Mouse (Mus musculus) adrenal gland, adult 8-10 months (tissue): ENCODE results near the gene Rundc3a. TPM values are rescaled to one million over a fixed set of nuclear protein-coding genes. Genes with fewer than 3 reads are reported as not detected.
"Not testable (repeated sequence)": the region's sequence is repeated elsewhere in the genome, so short reads cannot be mapped to it uniquely, and the experiment has no call there.

Experiments
- DNase-seq: peaks from one replicate; pipeline ENCODE4 v3.0.0; 2022
- total RNA-seq, 4 experiments: library from RNA; stranded (reverse); gene quantifications; 2 replicates each; pipeline ENCODE4 v1.2.4; 2022

Rundc3a gene
- total RNA-seq, 4 experiments from 2014 or later, result 53.9 to 83.9 (median 77.5) TPM

- DNase-seq, result no peak
These were observed 24.9 kb upstream of the Rundc3a start for GRCm38 (mm10) chr11:102368347-102368746.

- DNase-seq, result no peak
These were observed 23.9 kb upstream of the Rundc3a start for GRCm38 (mm10) chr11:102369263-102369662.

- no peak for DNase-seq
These were observed 22.9 kb upstream of the Rundc3a start for GRCm38 (mm10) chr11:102370285-102370684.

- no peak for DNase-seq
These were observed 21.1 kb upstream of the Rundc3a start for GRCm38 (mm10) chr11:102371926-102372685.

GRCm38 (mm10) chr11:102372936-102373335 lies 20.3 kb upstream of the Rundc3a start:
- no peak for DNase-seq

GRCm38 (mm10) chr11:102373646-102374045 lies 19.6 kb upstream of the Rundc3a start:
- DNase-seq, result no peak

- DNase-seq, result no peak
These were observed 19.0 kb upstream of the Rundc3a start for GRCm38 (mm10) chr11:102374108-102374725.

- DNase-seq, result peak; percentile 89
These were observed 17.7 kb upstream of the Rundc3a start for GRCm38 (mm10) chr11:102375196-102376173.

GRCm38 (mm10) chr11:102376196-102376835 lies 16.9 kb upstream of the Rundc3a start:
- no peak for DNase-seq

GRCm38 (mm10) chr11:102377186-102377585 lies 16.0 kb upstream of the Rundc3a start:
- no peak for DNase-seq

- no peak for DNase-seq
These were observed 13.1 kb upstream of the Rundc3a start for GRCm38 (mm10) chr11:102380091-102380490.

GRCm38 (mm10) chr11:102381341-102382100 lies 11.7 kb upstream of the Rundc3a start:
- no peak for DNase-seq

- DNase-seq, result no peak
These were observed 10.4 kb upstream of the Rundc3a start for GRCm38 (mm10) chr11:102382794-102383193.

GRCm38 (mm10) chr11:102383365-102384136 lies 9.7 kb upstream of the Rundc3a start:
- DNase-seq, result no peak

GRCm38 (mm10) chr11:102384418-102384817 lies 8.8 kb upstream of the Rundc3a start:
- DNase-seq, result no peak

- DNase-seq, result no peak
These were observed 8.1 kb upstream of the Rundc3a start for GRCm38 (mm10) chr11:102385075-102385474.

GRCm38 (mm10) chr11:102386121-102386520 lies 7.1 kb upstream of the Rundc3a start:
- no peak for DNase-seq

- not testable (repeated sequence) for DNase-seq
These were observed 3.8 kb upstream of the Rundc3a start for GRCm38 (mm10) chr11:102389436-102389835.

- no peak for DNase-seq
These were observed 564 bp upstream of the Rundc3a start for GRCm38 (mm10) chr11:102392441-102393237.
